Mouse (Mus musculus): Measurements from ENCODE around the gene Ccdc65. TPM values are rescaled to one million over a fixed set of nuclear protein-coding genes. Genes with fewer than 3 reads are reported as not detected.

Ccdc65 gene
- polyA plus RNA-seq, 1 experiment, result 0.48 TPM

DNA sequence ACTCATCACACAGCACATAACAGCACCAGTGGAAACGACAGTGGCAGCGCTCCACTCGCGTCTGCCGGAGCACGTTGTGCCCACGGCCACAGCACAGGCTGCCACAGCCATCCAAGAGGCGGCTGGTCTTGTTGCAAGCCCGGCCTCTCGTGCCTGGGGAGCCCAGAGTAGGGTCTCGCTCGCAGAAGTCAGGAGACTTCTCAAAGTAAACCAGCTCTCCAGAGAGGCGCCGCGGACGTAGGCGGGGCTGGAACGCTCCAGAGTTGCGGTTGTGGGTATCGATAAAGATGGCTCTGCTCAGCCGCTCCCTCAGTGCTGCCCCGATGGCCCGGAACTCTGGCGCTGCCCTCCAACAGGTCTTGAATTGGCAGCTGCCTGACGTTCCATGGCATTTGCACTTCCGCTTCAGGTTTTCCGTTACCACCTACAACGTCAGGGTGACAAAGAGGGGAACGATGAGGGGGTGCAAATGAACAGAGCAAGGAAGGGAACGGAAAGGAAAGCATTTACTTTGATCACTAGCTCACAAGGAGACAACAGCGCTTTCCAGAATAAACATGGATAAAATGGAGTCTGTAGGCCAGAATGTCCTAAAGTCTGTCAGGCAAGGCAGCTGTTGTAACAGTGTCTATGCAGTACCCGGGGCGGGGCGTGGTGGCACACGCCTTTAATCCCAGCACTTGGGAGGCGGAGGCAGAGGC, 64.7 kb downstream of the Ccdc65 start:
- Histone ChIP-seq H3K36me3 (ENCODE audit: control insufficient read depth, insufficient read depth) (peaks cover 39% of the 10 kb centered on the region), H3K79me3 (ENCODE audit: low read depth) (peaks cover 4% of the 10 kb centered on the region), H3K27me3 (ENCODE audit: control insufficient read depth, insufficient read depth, insufficient read length) (no peaks in the 10 kb centered on the region), H3K79me2 (ENCODE audit: control insufficient read depth, insufficient read depth) (peaks cover 20% of the 10 kb centered on the region), H3K4me3 (ENCODE audit: insufficient read depth, poor library complexity, severe bottlenecking) (no peak overlapping the region), H3ac (ENCODE audit: control insufficient read depth, insufficient read length, low read depth) (no peak overlapping the region)
- TF ChIP-seq USF1 (IDR thresholded peaks at IDR 0.05; ENCODE audit: low read depth) (no peak), MYOG (IDR thresholded peaks at IDR 0.05; ENCODE audit: control insufficient read depth, extremely low read depth, insufficient read length) (no peak), MYOD1 (IDR thresholded peaks at IDR 0.05; ENCODE audit: control insufficient read depth, insufficient read length, low read depth) (no peak), CEBPB (IDR thresholded peaks at IDR 0.05; ENCODE audit: low read depth) (no peak), FOSL1 (IDR thresholded peaks at IDR 0.05; ENCODE audit: insufficient read depth, low read length, poor library complexity, severe bottlenecking) (no peak), CTCF (IDR thresholded peaks at IDR 0.05; ENCODE audit: control insufficient read depth, insufficient read depth, insufficient read length) (no peak), MAX (IDR thresholded peaks at IDR 0.05) (no peak)

Other genes with a start within 250 kb of the Ccdc65 start
- gene OR5BS1P, start 238.3 kb upstream of the Ccdc65 start, polyA plus RNA-seq (2012; fragmentation: generic; extraction: Trizol), result not detected
- not detected for gene Lalba, start 225.5 kb upstream of the Ccdc65 start, polyA plus RNA-seq (2012; fragmentation: generic; extraction: Trizol)
- not detected for gene Olfr279, start 215.8 kb upstream of the Ccdc65 start, polyA plus RNA-seq (2012; fragmentation: generic; extraction: Trizol)
- gene Kansl2, start 173.9 kb upstream of the Ccdc65 start, polyA plus RNA-seq (2012; fragmentation: generic; extraction: Trizol), result 178 TPM
- gene Ccnt1, start 137.3 kb upstream of the Ccdc65 start, polyA plus RNA-seq (2012; fragmentation: generic; extraction: Trizol), result 13.4 TPM
- gene 4930415O20Rik, start 137.2 kb upstream of the Ccdc65 start, polyA plus RNA-seq (2012; fragmentation: generic; extraction: Trizol), result 0.09 TPM
- gene Adcy6, start 98.1 kb upstream of the Ccdc65 start, polyA plus RNA-seq (2012; fragmentation: generic; extraction: Trizol), result 52.6 TPM
- 112 TPM for gene Cacnb3, start 77.4 kb upstream of the Ccdc65 start, polyA plus RNA-seq (2012; fragmentation: generic; extraction: Trizol)
- 140 TPM for gene Ddx23, start 45.3 kb upstream of the Ccdc65 start, polyA plus RNA-seq (2012; fragmentation: generic; extraction: Trizol)
- gene Rnd1, start 30.7 kb upstream of the Ccdc65 start, polyA plus RNA-seq (2012; fragmentation: generic; extraction: Trizol), result 10.5 TPM
- gene Fkbp11, start 20.0 kb downstream of the Ccdc65 start, polyA plus RNA-seq (2012; fragmentation: generic; extraction: Trizol), result 103 TPM
- 126 TPM for gene Arf3, start 55.0 kb downstream of the Ccdc65 start, polyA plus RNA-seq (2012; fragmentation: generic; extraction: Trizol)
- gene Wnt10b, start 69.9 kb downstream of the Ccdc65 start, polyA plus RNA-seq (2012; fragmentation: generic; extraction: Trizol), result 14.5 TPM
- gene Wnt1, start 81.7 kb downstream of the Ccdc65 start, polyA plus RNA-seq (2012; fragmentation: generic; extraction: Trizol), result 0.09 TPM
- gene Ddn, start 101.3 kb downstream of the Ccdc65 start, polyA plus RNA-seq (2012; fragmentation: generic; extraction: Trizol), result 0.11 TPM
- gene Prkag1, start 123.3 kb downstream of the Ccdc65 start, polyA plus RNA-seq (2012; fragmentation: generic; extraction: Trizol), result 132 TPM
- 23.8 TPM for gene Kmt2d, start 163.0 kb downstream of the Ccdc65 start, polyA plus RNA-seq (2012; fragmentation: generic; extraction: Trizol)
- gene Rhebl1, start 186.3 kb downstream of the Ccdc65 start, polyA plus RNA-seq (2012; fragmentation: generic; extraction: Trizol), result 9.7 TPM
- gene Dhh, start 190.3 kb downstream of the Ccdc65 start, polyA plus RNA-seq (2012; fragmentation: generic; extraction: Trizol), result 0.16 TPM
- gene Lmbr1l, start 210.0 kb downstream of the Ccdc65 start, polyA plus RNA-seq (2012; fragmentation: generic; extraction: Trizol), result 18.0 TPM
- 3,512 TPM for gene Tuba1b, start 226.4 kb downstream of the Ccdc65 start, polyA plus RNA-seq (2012; fragmentation: generic; extraction: Trizol)
- 0.22 TPM for gene Gm49450, start 245.3 kb downstream of the Ccdc65 start, polyA plus RNA-seq (2012; fragmentation: generic; extraction: Trizol)
- 2,758 TPM for gene Tuba1a, start 245.5 kb downstream of the Ccdc65 start, polyA plus RNA-seq (2012; fragmentation: generic; extraction: Trizol)

Measured in C2C12 (cell line).